Mouse (Mus musculus) lung, embryonic 14.5 days (tissue): ENCODE data around the gene Farsb. TPM values are rescaled to one million over a fixed set of nuclear protein-coding genes. Genes with fewer than 3 reads are reported as not detected.
A peak's percentile ranks its signal among the peaks of the same experiment; 100 is the strongest.
"Not testable (repeated sequence)": the region's sequence is repeated elsewhere in the genome, so short reads cannot be mapped to it uniquely, and the experiment has no call there.

Source experiments
- ATAC-seq: fragments of 200-750 bp; cut with Nextera tagmentation; 2 replicates; pipeline ENCODE4 v1.8.0; 2017; ENCODE audit warnings: mild to moderate bottlenecking, moderate TSS enrichment, moderate library complexity; ENCODE audit not compliant: insufficient read depth
- DNase-seq: peaks from one replicate; pipeline ENCODE4 v3.0.0-alpha.2; 2015
- H3K27ac ChIP-seq: fragments of 300-500 bp; sonication (generic); 2 replicates; pipeline ENCODE4 v1.5.1; 2014; ENCODE audit warnings: low read depth, mild to moderate bottlenecking, moderate library complexity
- H3K27me3 ChIP-seq: fragments of 300-500 bp; sonication (generic); 2 replicates; pipeline ENCODE4 v1.6.1; 2014; ENCODE audit warnings: low read length, control low read depth; ENCODE audit not compliant: insufficient read depth
- H3K36me3 ChIP-seq: fragments of 300-500 bp; sonication (generic); 2 replicates; pipeline ENCODE4 v1.6.1; 2014; ENCODE audit warnings: control low read depth; ENCODE audit not compliant: insufficient read depth
- H3K4me1 ChIP-seq: fragments of 300-500 bp; sonication (generic); 2 replicates; pipeline ENCODE4 v1.6.1; 2014; ENCODE audit warnings: antibody characterized with exemption, control low read depth; ENCODE audit not compliant: insufficient read depth
- H3K4me2 ChIP-seq: fragments of 300-500 bp; sonication (generic); 2 replicates; pipeline ENCODE4 v1.6.1; 2014; ENCODE audit warnings: mild to moderate bottlenecking
- H3K4me3 ChIP-seq: fragments of 300-500 bp; sonication (generic); 2 replicates; pipeline ENCODE4 v1.5.1; 2014; ENCODE audit warnings: low read depth, low read length
- H3K9ac ChIP-seq: fragments of 300-500 bp; sonication (generic); 2 replicates; pipeline ENCODE4 v1.6.1; 2014
- H3K9me3 ChIP-seq: fragments of 300-500 bp; sonication (generic); 2 replicates; pipeline ENCODE4 v1.6.1; 2016; ENCODE audit warnings: low read depth, low read length, control low read depth
- CTCF ChIP-seq: IDR thresholded peaks from 2 replicates; pipeline ENCODE4 v1.5.1; 2016; ENCODE audit warnings: antibody characterized with exemption, low read depth
- WGBS: fragments of 180-500 bp; shearing (Covaris S2); extraction: QIAGEN DNeasy Blood & Tissue Kit; methylation state at CpG from one replicate; pipeline ENCODE4 v1.1.7; 2014; 5-methylcytosine and 5-hydroxymethylcytosine counted together
- polyA plus RNA-seq: library from polyadenylated mRNA; unstranded; fragments of >200 nt; fragmentation: Nextera tagmentation; extraction: Ambion mirVana; gene quantifications from 2 replicates; pipeline ENCODE4 v1.2.1, GENCODE M21; 2014

Farsb gene
- polyA plus RNA-seq, 1 experiment from 2014 or later = 140 TPM

DNA sequence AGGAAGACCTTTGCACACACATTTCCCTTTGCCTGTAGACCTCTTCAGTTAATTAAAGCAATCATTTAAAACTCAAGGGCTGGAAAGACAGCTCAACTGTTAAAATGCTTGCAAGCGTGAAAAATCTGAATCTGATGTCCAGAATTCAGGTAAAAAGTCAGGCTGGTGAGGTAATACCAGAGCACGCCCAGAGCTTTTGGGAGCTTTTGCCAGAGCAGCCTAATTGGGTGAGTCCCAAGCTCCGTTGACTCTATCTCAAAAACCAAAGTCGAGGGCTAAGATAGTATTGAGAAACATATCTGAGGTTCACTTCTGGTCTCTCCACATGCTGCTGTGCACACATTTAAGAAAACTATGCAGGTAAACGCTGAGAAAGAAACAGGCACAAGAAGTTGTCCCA, 22.2 kb upstream of the Farsb start, which contains the start of gene Mogat1:
Gene Mogat1 (plus strand): TSS at position 130 of the 400 bp plus-strand sequence.
- no peak for DNase-seq

GRCm38 (mm10) chr1:78507137-78507536, 18.4 kb upstream of the Farsb start:
- DNase-seq = no peak
- no peak overlapping the region for H3K4me3 ChIP-seq
- ATAC-seq = no peak
- no peaks in the 10 kb centered on the region for H3K9me3 ChIP-seq
- H3K27ac ChIP-seq = no peak overlapping the region
- no peaks in the 10 kb centered on the region for H3K27me3 ChIP-seq
- no peak overlapping the region for H3K9ac ChIP-seq
- no peaks in the 10 kb centered on the region for H3K4me1 ChIP-seq
- H3K36me3 ChIP-seq = no peaks in the 10 kb centered on the region
- TF ChIP-seq CTCF = no peak
- no peak overlapping the region for H3K4me2 ChIP-seq
- 48% methylated on average over 1 of the region's 1 CpGs for WGBS

More for the DNA sequence above, 22.2 kb upstream of the Farsb start, which contains the start of gene Mogat1:
- no peaks in the 10 kb centered on the region for H3K4me1 ChIP-seq
- peak within 1 kb of the TSS; percentile 51 for H3K4me2 ChIP-seq
- H3K27ac ChIP-seq = no peak within 1 kb of the TSS
- no peak within 1 kb of the TSS for H3K9ac ChIP-seq
- no peak for TF ChIP-seq CTCF
- no peaks in the 10 kb centered on the region for H3K36me3 ChIP-seq
- H3K9me3 ChIP-seq = no peaks in the 10 kb centered on the region
- ATAC-seq = no peak
- peak within 1 kb of the TSS; percentile 21 for H3K4me3 ChIP-seq
- H3K27me3 ChIP-seq = no peaks in the 10 kb centered on the region
- WGBS = 52% methylated on average over 5 of the region's 5 CpGs

GRCm38 (mm10) chr1:78502527-78502926, 13.8 kb upstream of the Farsb start:
- TF ChIP-seq CTCF = no peak
- Histone ChIP-seq H3K9ac (no peak overlapping the region), H3K4me2 (no peak overlapping the region), H3K4me1 (no peaks in the 10 kb centered on the region), H3K27me3 (no peaks in the 10 kb centered on the region), H3K36me3 (no peaks in the 10 kb centered on the region), H3K9me3 (no peaks in the 10 kb centered on the region), H3K27ac (no peak overlapping the region), H3K4me3 (no peak overlapping the region)
- WGBS = 89% methylated on average over 6 of the region's 6 CpGs
- no peak for DNase-seq
- ATAC-seq = no peak

DNA sequence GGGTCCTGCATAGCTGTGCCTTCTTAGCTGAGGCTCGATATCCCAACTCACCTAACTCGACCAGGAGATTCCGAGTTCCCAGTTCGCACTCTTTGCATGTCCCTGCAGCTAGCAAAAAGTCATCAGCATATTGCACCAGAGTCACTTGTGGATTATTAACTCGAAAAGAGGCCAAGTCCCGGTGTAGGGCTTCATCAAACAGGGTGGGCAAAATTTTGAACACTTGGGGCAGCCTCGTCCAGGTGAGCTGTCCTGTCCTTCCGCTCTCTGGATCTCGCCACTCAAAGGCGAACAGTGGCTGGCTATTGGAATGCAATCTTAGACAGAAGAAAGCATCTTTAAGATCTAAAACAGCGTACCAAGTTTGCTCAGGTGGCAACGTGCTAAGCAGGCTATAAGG, 13.2 kb upstream of the Farsb start:
- H3K27ac ChIP-seq, H3K27me3 ChIP-seq, H3K4me3 ChIP-seq, H3K9me3 ChIP-seq, H3K4me2 ChIP-seq, ATAC-seq, H3K36me3 ChIP-seq, DNase-seq, H3K9ac ChIP-seq, H3K4me1 ChIP-seq: not testable (repeated sequence)
- 78% methylated on average over 12 of the region's 12 CpGs for WGBS

DNA sequence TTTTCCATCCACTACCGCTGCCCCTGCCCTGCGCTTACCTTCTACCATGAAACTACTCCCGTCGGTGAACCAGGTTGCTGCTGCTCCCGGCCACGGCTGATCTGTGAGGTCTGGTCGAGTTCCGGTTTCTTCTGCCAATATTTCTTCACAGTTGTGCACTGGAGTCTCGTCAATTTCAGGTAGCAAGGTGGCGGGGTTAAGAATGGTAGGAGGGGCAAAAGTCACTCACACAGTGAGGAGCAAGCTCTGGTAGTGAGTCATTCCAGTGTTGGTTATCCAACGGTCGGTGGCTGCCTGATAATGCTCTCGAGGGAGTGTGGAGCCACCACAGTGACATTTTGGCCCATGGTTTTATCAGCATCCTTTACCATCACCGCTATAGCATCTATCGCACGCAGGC, 12.3 kb upstream of the Farsb start:
- H3K4me3 ChIP-seq = no peak overlapping the region
- no peak overlapping the region for H3K27ac ChIP-seq
- 85% methylated on average over 16 of the region's 16 CpGs for WGBS
- no peaks in the 10 kb centered on the region for H3K27me3 ChIP-seq
- TF ChIP-seq CTCF = no peak
- no peak for DNase-seq
- no peak for ATAC-seq
- H3K4me2 ChIP-seq = no peak overlapping the region
- H3K9ac ChIP-seq = no peak overlapping the region
- no peaks in the 10 kb centered on the region for H3K36me3 ChIP-seq
- no peaks in the 10 kb centered on the region for H3K9me3 ChIP-seq
- H3K4me1 ChIP-seq = no peaks in the 10 kb centered on the region

DNA sequence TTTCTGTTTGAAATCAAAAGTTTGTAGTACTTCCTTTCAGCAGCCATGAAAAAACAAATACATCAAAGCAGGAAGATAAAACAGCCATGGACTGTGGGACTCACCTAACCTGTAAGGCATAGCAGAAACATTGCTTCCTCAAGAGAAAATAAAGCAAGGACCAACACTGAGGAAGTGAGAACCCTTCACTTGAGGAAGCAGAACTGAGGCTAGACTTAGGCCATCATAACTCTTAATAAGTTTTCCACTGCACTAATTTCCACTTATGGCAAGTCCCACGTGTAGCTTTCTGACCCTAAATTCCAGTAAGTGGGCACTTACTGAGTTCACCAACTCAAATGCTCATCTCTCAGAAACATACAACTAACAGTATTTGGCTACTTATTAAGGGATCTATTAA, 1.4 kb upstream of the Farsb start:
- no peaks in the 10 kb centered on the region for H3K27me3 ChIP-seq
- no peaks in the 10 kb centered on the region for H3K36me3 ChIP-seq
- no peak for TF ChIP-seq CTCF
- WGBS = 56% methylated on average over 1 of the region's 1 CpGs
- H3K4me3 ChIP-seq = no peak overlapping the region
- H3K9ac ChIP-seq = no peak overlapping the region
- H3K9me3 ChIP-seq = no peaks in the 10 kb centered on the region
- peaks cover 7% of the 10 kb centered on the region; the same call in 1 of the 2 replicates for H3K4me1 ChIP-seq
- ATAC-seq (no peak), DNase-seq (no peak)
- no peak overlapping the region for H3K27ac ChIP-seq
- no peak overlapping the region for H3K4me2 ChIP-seq

DNA sequence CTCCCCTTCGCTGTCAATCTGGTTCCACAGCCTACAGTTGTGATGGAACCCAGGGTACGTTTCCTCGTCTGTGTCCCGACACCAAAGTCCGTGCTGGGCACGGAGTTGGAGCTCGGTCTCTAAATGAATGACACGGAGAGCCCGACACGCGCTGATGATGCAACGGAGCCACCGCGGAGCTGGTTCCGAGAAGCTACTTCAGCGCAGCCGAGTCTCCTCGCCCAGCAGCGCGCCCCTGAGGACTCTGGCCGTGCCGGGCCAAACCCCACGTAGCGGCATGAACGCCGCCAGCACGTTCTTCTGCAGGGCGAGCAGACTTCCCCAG, 308 bp downstream of the Farsb start:
- ATAC-seq = no peak
- Histone ChIP-seq H3K36me3 (0 out of 2 replicates have a peak, but pooled peaks cover 2% of the 10 kb centered on the region), H3K4me1 (peaks cover 7% of the 10 kb centered on the region; the same call in 1 of the 2 replicates), H3K27me3 (no peaks in the 10 kb centered on the region), H3K9me3 (no peaks in the 10 kb centered on the region), H3K4me2 (peak overlapping the region; percentile 72), H3K9ac (peak overlapping the region; percentile 69), H3K4me3 (peak overlapping the region; percentile 90), H3K27ac (peak overlapping the region; percentile 65; the same call in 1 of the 2 replicates)
- under 1% methylated on average over 28 of the region's 28 CpGs for WGBS
- DNase-seq = no peak
- TF ChIP-seq CTCF = no peak

DNA sequence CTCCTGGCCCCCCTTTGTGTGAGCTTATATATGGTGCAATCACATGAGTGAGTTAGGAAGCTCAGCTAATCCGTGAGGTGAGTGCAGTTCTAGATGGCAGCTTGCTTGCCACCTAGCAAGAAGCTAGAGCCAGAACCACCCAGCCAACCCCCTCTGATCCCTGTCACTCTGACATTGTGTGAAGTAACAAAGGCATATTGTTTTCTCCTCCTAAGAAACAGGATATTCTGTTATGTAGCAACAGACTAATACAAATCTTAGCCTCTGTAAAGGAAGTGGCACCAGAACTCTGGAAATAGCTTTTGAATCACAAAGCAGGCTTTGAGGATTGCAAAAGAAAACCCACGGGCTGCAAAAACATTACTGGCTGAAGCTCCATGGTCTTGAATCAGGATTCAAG, 4.3 kb downstream of the Farsb start:
- 69% methylated on average over 2 of the region's 2 CpGs for WGBS
- H3K27ac ChIP-seq = no peak overlapping the region

More for the DNA sequence above, 4.3 kb downstream of the Farsb start:
- Histone ChIP-seq H3K36me3 (peaks cover 18% of the 10 kb centered on the region), H3K9ac (no peak overlapping the region), H3K4me2 (no peak overlapping the region), H3K4me1 (peaks cover 7% of the 10 kb centered on the region; the same call in 1 of the 2 replicates), H3K4me3 (no peak overlapping the region), H3K27me3 (no peaks in the 10 kb centered on the region), H3K9me3 (no peaks in the 10 kb centered on the region)
- ATAC-seq (no peak), DNase-seq (no peak)
- no peak for TF ChIP-seq CTCF
